Mouse (Mus musculus) heart, adult 9 months (tissue): ENCODE measurements at regions not wholly inside any gene's neighbourhood (a gene's known extent, or its start where the extent isn't known, plus 50 kb on each side); places are given as distances from the start of the nearest gene placed in this dataset.
"Not testable (repeated sequence)": the region's sequence is repeated elsewhere in the genome, so short reads cannot be mapped to it uniquely, and the experiment has no call there.

Source experiments
- DNase-seq, 2 experiments: peaks; one replicate each; pipeline ENCODE4 v3.0.0; 2022; ENCODE audit warnings: low spot score in 2 of 2

DNA sequence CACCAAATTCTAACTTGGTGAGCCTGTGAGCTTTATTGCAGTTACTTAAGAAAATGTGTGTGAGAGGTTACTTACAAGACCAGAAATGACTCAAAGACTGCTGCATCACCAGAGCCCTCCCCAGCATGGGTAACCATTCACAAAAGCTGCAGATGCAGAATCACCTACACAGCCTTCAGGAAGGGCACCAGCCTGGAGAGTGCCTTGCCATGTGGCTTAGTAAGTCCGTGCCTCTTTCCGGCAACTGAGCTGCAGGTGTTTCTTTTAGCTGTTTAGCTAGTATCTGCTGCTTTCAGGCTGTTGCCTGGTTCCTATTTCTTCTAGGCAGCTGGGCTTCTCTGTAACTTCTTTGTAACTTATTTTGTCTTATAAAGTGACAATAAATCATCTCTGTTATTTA lies 213.2 kb upstream of the Stxbp6 start:
- DNase-seq: no peak

GRCm38 (mm10) chr12:45256309-45256708 lies 181.8 kb upstream of the Stxbp6 start:
- no peak for DNase-seq

GRCm38 (mm10) chr12:45211131-45211530 lies 136.6 kb upstream of the Stxbp6 start:
- DNase-seq: no peak

DNA sequence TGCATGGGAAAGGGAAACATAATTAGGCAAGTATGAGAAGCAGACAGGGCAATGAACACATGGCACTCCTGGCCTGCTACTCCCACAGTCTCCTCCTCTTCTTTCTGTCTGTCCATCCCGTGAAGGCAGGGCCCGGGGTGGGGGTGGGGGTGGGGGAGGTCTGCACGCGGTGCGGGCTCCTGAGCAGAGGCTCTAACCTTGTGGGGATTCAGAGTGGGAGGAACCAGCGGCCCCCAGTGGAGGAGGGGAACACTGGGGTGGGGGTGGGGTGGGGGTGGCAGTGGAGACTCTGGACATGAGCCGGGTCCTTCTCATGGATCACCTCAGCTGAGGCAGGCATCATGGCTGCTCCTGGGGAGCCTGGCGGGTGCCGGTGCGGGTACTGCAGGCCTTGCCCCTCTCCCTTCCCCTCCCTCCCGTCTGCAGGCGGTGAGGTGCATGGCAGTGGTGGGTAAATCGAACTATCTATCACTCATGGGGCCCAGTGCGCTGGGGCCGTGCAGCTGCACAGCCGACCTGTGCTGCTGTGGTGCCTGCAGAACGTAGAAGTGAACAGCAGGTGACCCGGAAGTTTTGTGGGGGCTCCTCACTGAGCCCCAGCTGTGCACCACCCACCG lies 120.9 kb upstream of the Stxbp6 start:
- DNase-seq: no peak

GRCm38 (mm10) chr12:45187149-45187548 lies 112.6 kb upstream of the Stxbp6 start:
- peak in 1 of 2 experiments; percentile 17 for DNase-seq

DNA sequence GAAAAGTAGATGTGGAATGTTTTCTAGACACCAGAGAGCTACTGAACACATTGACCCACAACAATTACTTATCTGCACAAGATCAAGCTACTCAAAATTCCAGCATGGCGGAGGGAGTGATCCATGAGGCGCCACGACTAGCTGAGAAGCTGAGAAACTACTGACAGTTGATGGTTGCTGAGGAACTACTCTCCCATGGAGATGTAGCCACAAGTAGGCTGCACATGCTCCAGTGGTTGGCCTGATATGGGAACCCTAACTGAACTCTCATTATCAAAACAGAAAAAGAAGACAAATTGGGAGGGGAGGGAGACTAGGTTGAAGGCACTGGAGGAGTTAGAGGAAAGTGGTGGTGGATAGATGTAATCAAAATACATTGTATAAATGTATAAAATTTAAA lies 110.0 kb upstream of the Stxbp6 start:
- no peak for DNase-seq

DNA sequence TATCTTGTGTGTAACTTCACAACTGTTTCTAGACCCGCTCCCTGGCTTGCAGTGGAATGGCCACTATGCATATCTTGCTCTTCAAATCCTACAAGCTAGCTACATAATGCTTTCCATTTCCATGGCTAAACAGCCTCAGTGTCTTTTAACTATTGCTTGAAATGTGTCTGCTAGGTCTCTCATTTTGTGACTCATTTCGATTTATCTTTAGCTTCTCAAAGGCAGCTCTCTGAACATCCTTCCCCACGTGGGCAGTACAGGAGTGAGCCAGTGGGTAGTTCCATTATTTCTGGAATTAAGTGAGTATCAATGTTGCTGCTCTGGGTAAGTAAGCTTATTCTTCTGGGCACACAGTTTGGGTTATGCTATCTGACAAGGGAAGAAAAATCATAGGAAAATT lies 102.9 kb upstream of the Stxbp6 start:
- DNase-seq: no peak

DNA sequence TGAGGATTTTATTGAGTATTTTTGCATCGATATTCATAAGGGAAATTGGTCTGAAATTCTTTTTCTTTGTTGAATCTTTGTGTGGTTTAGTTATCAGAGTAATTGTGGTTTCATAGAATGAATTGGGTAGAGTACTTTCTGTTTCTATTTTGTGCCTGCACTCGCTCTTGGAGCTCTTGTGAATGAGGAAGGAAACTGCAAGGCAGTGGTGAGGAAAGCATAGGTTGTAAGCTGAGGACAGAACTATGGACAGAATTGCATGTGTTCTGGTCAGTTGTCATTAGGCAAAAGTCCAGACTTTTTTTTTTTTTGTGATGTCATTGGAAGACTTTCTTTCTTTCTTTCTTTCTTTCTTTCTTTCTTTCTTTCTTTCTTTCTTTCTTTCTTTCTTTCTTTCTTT lies 100.8 kb upstream of the Stxbp6 start:
- DNase-seq: not testable (repeated sequence)

DNA sequence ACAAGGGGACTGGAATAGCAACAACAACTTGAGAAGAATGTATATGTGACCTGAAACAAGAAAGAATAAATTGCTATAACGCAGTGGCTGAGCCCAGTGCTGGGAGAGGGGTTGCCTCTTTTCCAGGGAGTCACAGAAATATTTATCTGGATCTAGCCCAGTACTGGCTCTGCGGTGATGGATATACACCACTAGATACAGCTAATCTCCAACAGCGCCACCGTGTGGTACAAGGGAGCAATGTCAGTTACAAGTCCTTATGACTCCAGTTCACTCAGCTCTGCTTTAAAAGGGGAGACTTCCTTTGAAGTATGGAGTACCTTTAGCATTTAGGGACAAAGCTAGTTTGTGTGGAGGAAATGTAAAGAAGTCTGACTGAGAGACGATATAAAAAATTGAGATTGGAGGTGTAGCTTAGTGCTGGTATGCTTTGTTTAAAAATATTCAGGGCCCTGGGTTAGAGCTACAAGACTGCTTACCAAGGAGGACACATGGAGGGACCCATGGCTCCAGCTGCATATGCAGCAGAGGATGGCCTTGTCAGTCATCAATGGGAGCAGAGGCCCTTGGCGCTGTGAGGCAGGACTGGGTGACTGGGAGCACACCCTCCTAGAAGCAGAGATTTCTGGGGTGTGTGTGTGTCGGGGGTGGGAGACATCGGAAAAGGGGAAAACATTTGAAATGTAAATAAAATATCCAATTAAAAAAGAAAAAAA lies 97.6 kb upstream of the Stxbp6 start:
- DNase-seq: peak; percentile 23 to 63

DNA sequence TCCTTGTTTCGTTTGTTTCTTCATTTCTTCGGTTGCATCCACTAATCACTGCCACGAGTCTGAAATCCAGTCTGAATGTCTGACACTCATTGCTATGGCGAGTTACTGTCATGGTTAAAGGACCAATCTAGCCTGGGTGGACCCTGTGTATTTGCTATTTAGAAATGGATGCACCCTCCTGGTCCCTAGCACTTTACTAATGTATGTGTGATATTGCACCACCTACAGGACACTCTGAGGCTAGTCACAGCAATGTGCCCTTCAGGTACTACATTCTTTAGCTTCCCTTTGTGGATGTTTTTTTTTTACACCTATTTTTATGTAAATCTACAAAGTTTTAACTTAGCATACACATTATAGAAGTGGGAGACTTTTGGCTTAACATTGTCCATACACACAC lies 87.5 kb upstream of the Stxbp6 start:
- peak; percentile 2 to 11 for DNase-seq

- not testable (repeated sequence) for DNase-seq
Observed at GRCm38 (mm10) chr12:45161581-45161980, 87.1 kb upstream of the Stxbp6 start.

GRCm38 (mm10) chr12:45158986-45159385 lies 84.5 kb upstream of the Stxbp6 start:
- DNase-seq: no peak

- DNase-seq: no peak
Observed at GRCm38 (mm10) chr12:45137438-45138018, 63.0 kb upstream of the Stxbp6 start.

DNA sequence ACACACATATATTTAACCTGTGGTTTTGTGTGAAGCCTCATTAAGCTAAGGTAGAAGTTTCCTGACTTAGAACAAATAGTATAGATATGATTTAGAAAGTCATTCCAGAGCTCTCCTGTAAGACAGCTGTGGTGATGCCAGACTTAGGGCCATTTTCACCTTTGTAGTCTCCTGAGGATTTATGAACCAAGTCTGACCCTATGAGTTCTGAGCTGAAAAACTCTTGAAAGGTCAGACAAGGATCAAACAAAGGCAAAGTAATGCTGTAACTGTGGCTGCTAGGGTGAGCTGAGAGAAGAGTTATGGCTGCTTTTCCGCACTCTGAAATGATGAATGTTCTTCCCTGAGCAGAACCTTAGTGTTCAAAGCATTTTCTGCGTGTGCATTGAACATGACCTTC lies 58.9 kb upstream of the Stxbp6 start:
- no peak for DNase-seq

DNA sequence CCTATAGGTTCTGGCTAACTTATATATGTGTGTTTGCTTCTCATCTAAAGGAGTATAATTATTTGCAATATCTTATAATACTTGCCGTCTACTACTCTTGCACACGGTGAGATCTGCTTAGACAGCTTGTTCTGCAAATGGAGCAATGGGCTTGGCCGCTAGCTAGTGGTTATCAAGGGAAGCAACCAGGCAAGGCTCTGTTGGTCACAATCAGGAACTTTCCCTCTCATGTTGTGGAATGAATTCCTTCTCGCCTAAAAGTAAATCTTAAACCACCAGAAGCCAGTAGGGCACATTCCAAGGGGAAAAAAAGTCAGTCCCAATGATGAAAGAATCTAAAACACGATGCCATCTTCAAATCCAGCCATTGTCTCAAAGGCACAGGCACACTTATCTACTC lies 56.6 kb upstream of the Stxbp6 start:
- no peak for DNase-seq

- no peak for DNase-seq
Observed at GRCm38 (mm10) chr12:45125866-45126265, 51.4 kb upstream of the Stxbp6 start.
